ENCODE assay signal across 21 mouse cellular contexts in genomic region chr9:121776511-121776910, GRCm38 (mm10). TPM values are rescaled to one million over a fixed set of nuclear protein-coding genes. Genes with fewer than 3 reads are reported as not detected.
A peak's percentile ranks its signal among the peaks of the same experiment; 100 is the strongest.
DNase-seq lines count a peak whose midpoint lies in the region; ATAC-seq and TF ChIP-seq lines count a peak whose summit lies in the region.
"Had no signal": no experiment of that assay in that cellular context is flagged by ENCODE, and none has a peak within 500 bp of the region (broad histone marks: within the 10 kb centered on the region; RNA-seq: fewer than 3 reads in every experiment).

No protein-coding gene starts in this region.

- TF ChIP-seq CTCF in heart, adult 2 months (IDR thresholded peaks at IDR 0.05): no peak

- TF ChIP-seq POLR2A in heart, adult 2 months (IDR thresholded peaks at IDR 0.05; ENCODE audit: insufficient read depth, low read depth, low read length): no peak; the same call in 1 of the 2 replicates

- DNase-seq in adrenal gland, adult (ENCODE audit: inconsistent age in 2 of 2, low spot score in 1 of 2): peak; percentile 37 to 73
- no peak for DNase-seq in adrenal gland, postnatal 10 days
- peak in 1 of 2 experiments; percentile 50 for DNase-seq in heart, adult 2 months
- DNase-seq in limb, embryonic 10.5 days (ENCODE audit: low spot score): no peak
- peak; percentile 67 for DNase-seq in telencephalon, adult 2 months (ENCODE audit: low read depth, low spot score)
- no peak for DNase-seq in liver
- DNase-seq: cerebellum, adult 9-10 months; gastrocnemius, postnatal 25 days; spleen, adult 18-20 months had no signal

- peaks cover 4% of the 10 kb centered on the region for H3K4me1 ChIP-seq in heart, adult 2 months (ENCODE audit: control insufficient read depth, insufficient read depth, low read length)
- peaks cover 28% of the 10 kb centered on the region for H3K4me1 ChIP-seq in heart, embryonic 12.5 days (replicated peaks)
- H3K4me1 ChIP-seq in limb, embryonic 15.5 days: peaks cover 23% of the 10 kb centered on the region
- H3K4me1 ChIP-seq in limb, embryonic 10.5 days: peaks cover 11% of the 10 kb centered on the region

- peak overlapping the region; percentile 62 for H3K9ac ChIP-seq in heart, adult 2 months (ENCODE audit: low read depth, low read length)
- no peak overlapping the region for H3K9ac ChIP-seq in heart, embryonic 12.5 days
- no peak overlapping the region for H3K9ac ChIP-seq in limb, embryonic 15.5 days
- H3K9ac ChIP-seq: forebrain, embryonic 13.5 days; hindbrain, embryonic 12.5 days; liver, embryonic 14.5 days; stomach, embryonic 15.5 days had no signal

- H3K27me3 ChIP-seq in heart, adult 2 months (ENCODE audit: control insufficient read depth, insufficient read depth, low read length): no peaks in the 10 kb centered on the region
- peaks cover 62% of the 10 kb centered on the region for H3K27me3 ChIP-seq in heart, embryonic 12.5 days (replicated peaks)
- peaks cover 49% of the 10 kb centered on the region for H3K27me3 ChIP-seq in limb, embryonic 15.5 days
- H3K27me3 ChIP-seq in limb, embryonic 10.5 days (ENCODE audit: low read depth, poor library complexity, severe bottlenecking): peaks cover 52% of the 10 kb centered on the region

- peak overlapping the region; percentile 86 for H3K27ac ChIP-seq in heart, adult 2 months
- H3K27ac ChIP-seq in heart, embryonic 12.5 days (ENCODE audit: poor library complexity, severe bottlenecking): no peak overlapping the region
- H3K27ac ChIP-seq in limb, embryonic 15.5 days: no peak overlapping the region
- H3K27ac ChIP-seq in limb, embryonic 10.5 days: no peak overlapping the region
- H3K27ac ChIP-seq: forebrain, embryonic 13.5 days; hindbrain, embryonic 12.5 days; kidney, postnatal 0 days; liver, embryonic 14.5 days; stomach, embryonic 15.5 days had no signal

- no peaks in the 10 kb centered on the region for H3K9me3 ChIP-seq in heart, embryonic 12.5 days (replicated peaks)
- H3K9me3 ChIP-seq in limb, embryonic 15.5 days: no peaks in the 10 kb centered on the region
- H3K9me3 ChIP-seq in limb, embryonic 10.5 days (replicated peaks): no peaks in the 10 kb centered on the region
- H3K9me3 ChIP-seq: forebrain, embryonic 13.5 days; hindbrain, embryonic 12.5 days; stomach, embryonic 15.5 days had no signal

- no peak overlapping the region for H3K4me3 ChIP-seq in heart, adult 2 months
- no peak overlapping the region for H3K4me3 ChIP-seq in heart, embryonic 12.5 days
- H3K4me3 ChIP-seq in limb, embryonic 15.5 days: no peak overlapping the region
- no peak overlapping the region for H3K4me3 ChIP-seq in limb, embryonic 10.5 days
- H3K4me3 ChIP-seq: forebrain, embryonic 13.5 days; hindbrain, embryonic 12.5 days; megakaryocyte, embryonic 14.5 days; stomach, embryonic 15.5 days had no signal

- no peaks in the 10 kb centered on the region for H3K79me2 ChIP-seq in heart, adult 2 months (replicated peaks; ENCODE audit: control insufficient read depth, insufficient read depth, low read length)

- no peaks in the 10 kb centered on the region; the same call in 1 of the 2 replicates for H3K36me3 ChIP-seq in heart, adult 2 months (ENCODE audit: control insufficient read depth, insufficient read depth, low read length)
- H3K36me3 ChIP-seq in heart, embryonic 12.5 days: no peaks in the 10 kb centered on the region
- H3K36me3 ChIP-seq in limb, embryonic 15.5 days: no peaks in the 10 kb centered on the region
- no peaks in the 10 kb centered on the region for H3K36me3 ChIP-seq in limb, embryonic 10.5 days
- H3K36me3 ChIP-seq: hindbrain, embryonic 12.5 days; stomach, embryonic 15.5 days had no signal

- intact Hi-C loops in heart, adult 2 months (cut with DNase I): loop anchor here (2.0 to 5.0 kb wide), 2 partner anchors 14 to 46 kb away; no protein-coding TSS in a partner anchor

- no peak overlapping the region for H3K4me2 ChIP-seq in heart, embryonic 12.5 days
- H3K4me2 ChIP-seq in limb, embryonic 15.5 days: no peak overlapping the region
- H3K4me2 ChIP-seq: forebrain, embryonic 13.5 days; hindbrain, embryonic 12.5 days; stomach, embryonic 15.5 days had no signal

- ATAC-seq in heart, embryonic 12.5 days (ENCODE audit: insufficient number of reproducible peaks, low FRiP score): no peak
- peak; percentile 3; the same call in 1 of the 2 replicates for ATAC-seq in limb, embryonic 15.5 days (ENCODE audit: insufficient number of reproducible peaks, low FRiP score, low TSS enrichment, low read depth)
- ATAC-seq: activated CD4-positive, CD25-positive, alpha-beta regulatory T cell, adult 4 months; forebrain, embryonic 13.5 days; lung, postnatal 0 days; midbrain, embryonic 16.5 days had no signal

- WGBS in heart, adult 2 months: 48% methylated on average over 7 of the region's 7 CpGs
- WGBS in heart, embryonic 12.5 days: 62% methylated on average over 7 of the region's 7 CpGs
- 58% methylated on average over 7 of the region's 7 CpGs for WGBS in limb, embryonic 15.5 days
- WGBS in limb, embryonic 10.5 days: 88% methylated on average over 7 of the region's 7 CpGs

- TF ChIP-seq EP300 in heart, adult 2 months (IDR thresholded peaks at IDR 0.05; ENCODE audit: insufficient read depth, low read depth, low read length): no peak

RNA-seq across cellular contexts. Expression of gene Klhl40, which starts 0.9 kb away (rescaled TPM):
- total RNA-seq in adrenal gland, postnatal 10 days (2021): 1 to 10 TPM; 1.9 to 7.6 TPM
- total RNA-seq in heart, adult 2 months (2021): 10 to 100 TPM; 12.3 to 17.4 TPM
- 11.0 and 13.1 TPM in 2 replicates for polyA plus RNA-seq in heart, adult 2 months (2012; rRNA removed)
- 0.73 and 1.1 TPM in 2 replicates for polyA plus RNA-seq in heart, embryonic 12.5 days (2016; fragmentation: Nextera tagmentation; extraction: Ambion mirVana)
- 14.0 and 35.3 TPM in 2 replicates for polyA plus RNA-seq in limb, embryonic 15.5 days (2015; fragmentation: Nextera tagmentation; extraction: Ambion mirVana)
- polyA plus RNA-seq in limb, embryonic 10.5 days (2016; fragmentation: Nextera tagmentation; extraction: Ambion mirVana): 0.10 and 0.71 TPM in 2 replicates
- total RNA-seq: CH12.LX had no signal
- polyA plus RNA-seq: activated CD4-positive, CD25-positive, alpha-beta regulatory T cell, adult 4 months; kidney, postnatal 0 days; liver, embryonic 14.5 days had no signal

RNA-seq across cellular contexts. Expression of gene Hhatl, which starts 15.8 kb away (rescaled TPM):
- total RNA-seq in adrenal gland, postnatal 10 days (2021): 10 to 100 TPM in 1 of 2 experiments, 1 to 10 TPM in 1; 4.3 to 17.4 TPM
- 100 to 1,000 TPM in 1 of 2 experiments, 10 to 100 TPM in 1; 96.3 to 111 TPM for total RNA-seq in heart, adult 2 months (2021)
- 201 and 224 TPM in 2 replicates for polyA plus RNA-seq in heart, adult 2 months (2012; rRNA removed)
- 5.3 and 5.7 TPM in 2 replicates for polyA plus RNA-seq in heart, embryonic 12.5 days (2016; fragmentation: Nextera tagmentation; extraction: Ambion mirVana)
- 1.4 and 5.5 TPM in 2 replicates for polyA plus RNA-seq in limb, embryonic 15.5 days (2015; fragmentation: Nextera tagmentation; extraction: Ambion mirVana)
- polyA plus RNA-seq in limb, embryonic 10.5 days (2016; fragmentation: Nextera tagmentation; extraction: Ambion mirVana): not detected in 2 replicates
- total RNA-seq: CH12.LX had no signal
- polyA plus RNA-seq: activated CD4-positive, CD25-positive, alpha-beta regulatory T cell, adult 4 months; liver, embryonic 14.5 days had no signal

RNA-seq across cellular contexts. Expression of gene Zfp651, which starts 17.4 kb away (rescaled TPM):
- total RNA-seq in adrenal gland, postnatal 10 days (2021): 10 to 100 TPM; 41.2 to 50.8 TPM
- total RNA-seq in heart, adult 2 months (2021): 100 to 1,000 TPM; 117 to 130 TPM
- polyA plus RNA-seq in heart, adult 2 months (2012; rRNA removed): 67.7 and 84.2 TPM in 2 replicates
- polyA plus RNA-seq in heart, embryonic 12.5 days (2016; fragmentation: Nextera tagmentation; extraction: Ambion mirVana): 12.5 and 14.9 TPM in 2 replicates
- 16.2 and 29.6 TPM in 2 replicates for polyA plus RNA-seq in limb, embryonic 15.5 days (2015; fragmentation: Nextera tagmentation; extraction: Ambion mirVana)
- 4.4 and 7.0 TPM in 2 replicates for polyA plus RNA-seq in limb, embryonic 10.5 days (2016; fragmentation: Nextera tagmentation; extraction: Ambion mirVana)
- polyA plus RNA-seq: activated CD4-positive, CD25-positive, alpha-beta regulatory T cell, adult 4 months had no signal

RNA-seq across cellular contexts. Expression of gene Nktr, which starts 57.5 kb away (rescaled TPM):
- 10 to 100 TPM; 55.1 to 98.4 TPM for total RNA-seq in adrenal gland, postnatal 10 days (2021)
- total RNA-seq in heart, adult 2 months (2021): 10 to 100 TPM; 28.7 to 33.1 TPM
- 23.1 and 39.2 TPM in 2 replicates for polyA plus RNA-seq in heart, adult 2 months (2012; rRNA removed)
- 53.6 and 61.4 TPM in 2 replicates for polyA plus RNA-seq in heart, embryonic 12.5 days (2016; fragmentation: Nextera tagmentation; extraction: Ambion mirVana)
- polyA plus RNA-seq in limb, embryonic 15.5 days (2015; fragmentation: Nextera tagmentation; extraction: Ambion mirVana): 68.1 and 76.9 TPM in 2 replicates
- polyA plus RNA-seq in limb, embryonic 10.5 days (2016; fragmentation: Nextera tagmentation; extraction: Ambion mirVana): 47.2 and 58.8 TPM in 2 replicates

Comparison
In these comparisons a context has a peak if more than half of its experiments do, and no peak if none do; other contexts are left out.
1. DNase-seq: peak in adrenal gland, adult (2 of 2) and telencephalon, adult 2 months (single experiment); none in adrenal gland, postnatal 10 days (single experiment), limb, embryonic 10.5 days (single experiment) and liver (single experiment).
2. RNA of gene Hhatl, which starts 15.8 kb away (polyA plus RNA-seq): 201 to 224 TPM in heart, adult 2 months; 5.3 to 5.7 TPM in heart, embryonic 12.5 days, 1.4 to 5.5 TPM in limb, embryonic 15.5 days and not detected in limb, embryonic 10.5 days; every median in the first group is over 10 times any median in the second.